Mouse (Mus musculus) kidney, embryonic 16.5 days (tissue): Measurements from ENCODE around the gene Psmb10. TPM values are rescaled to one million over a fixed set of nuclear protein-coding genes. Genes with fewer than 3 reads are reported as not detected.
"Not testable (repeated sequence)": the region's sequence is repeated elsewhere in the genome, so short reads cannot be mapped to it uniquely, and the experiment has no call there.

Experiments used
- ATAC-seq: fragments of 200-750 bp; cut with Nextera tagmentation; 2 replicates; pipeline ENCODE4 v1.8.0; 2017; ENCODE audit warnings: moderate TSS enrichment; ENCODE audit not compliant: low FRiP score, low TSS enrichment
- H3K27ac ChIP-seq: fragments of 300-500 bp; sonication (generic); 2 replicates; pipeline ENCODE4 v1.5.1; 2014; ENCODE audit warnings: low read length
- H3K27me3 ChIP-seq: fragments of 300-500 bp; sonication (generic); 2 replicates; pipeline ENCODE4 v1.6.1; 2014; ENCODE audit warnings: low read length, control low read depth, mixed read lengths; ENCODE audit not compliant: insufficient read depth
- H3K36me3 ChIP-seq: fragments of 300-500 bp; sonication (generic); 2 replicates; pipeline ENCODE4 v1.6.1; 2014; ENCODE audit warnings: low read length, control low read depth, mixed read lengths; ENCODE audit not compliant: insufficient read depth
- H3K4me1 ChIP-seq: fragments of 300-500 bp; sonication (generic); 2 replicates; pipeline ENCODE4 v1.6.1; 2014; ENCODE audit warnings: low read length, control low read depth, mixed read lengths; ENCODE audit not compliant: insufficient read depth
- H3K4me2 ChIP-seq: fragments of 300-500 bp; sonication (generic); replicated peaks from 2 replicates; pipeline ENCODE4 v1.6.1; 2014; ENCODE audit warnings: low read depth, low read length
- H3K4me3 ChIP-seq: fragments of 300-500 bp; sonication (generic); 2 replicates; pipeline ENCODE4 v1.5.1; 2014; ENCODE audit warnings: mild to moderate bottlenecking, low read length
- H3K9ac ChIP-seq: fragments of 300-500 bp; sonication (generic); replicated peaks from 2 replicates; pipeline ENCODE4 v1.6.1; 2014; ENCODE audit warnings: low read length
- H3K9me3 ChIP-seq: fragments of 300-500 bp; sonication (generic); 2 replicates; pipeline ENCODE4 v1.6.1; 2016; ENCODE audit warnings: low read length, control low read depth
- WGBS: fragments of 180-500 bp; shearing (Covaris S2); extraction: QIAGEN DNeasy Blood & Tissue Kit; methylation state at CpG from one replicate; pipeline ENCODE4 v1.1.7; 2014; 5-methylcytosine and 5-hydroxymethylcytosine counted together
- polyA plus RNA-seq: library from polyadenylated mRNA; unstranded; fragments of >200 nt; fragmentation: Nextera tagmentation; extraction: Ambion mirVana; gene quantifications from 2 replicates; pipeline ENCODE4 v1.2.1, GENCODE M21; 2015

Psmb10 gene
- polyA plus RNA-seq, result 33.3 and 46.5 TPM in 2 replicates

- peaks cover 15% of the 10 kb centered on the region for H3K4me1 ChIP-seq
- 15% methylated on average over 4 of the region's 4 CpGs for WGBS
- peak within 1 kb of the TSS; percentile 89 for H3K27ac ChIP-seq
- peak within 1 kb of the TSS; percentile 67 for H3K4me3 ChIP-seq
- H3K4me2 ChIP-seq, result peak within 1 kb of the TSS; percentile 95
- peak within 1 kb of the TSS; percentile 82 for H3K9ac ChIP-seq
- no peaks in the 10 kb centered on the region for H3K27me3 ChIP-seq
- no peaks in the 10 kb centered on the region for H3K9me3 ChIP-seq
- no peak for ATAC-seq
- peaks cover 10% of the 10 kb centered on the region; the same call in 1 of the 2 replicates for H3K36me3 ChIP-seq
Observed at GRCm38 (mm10) chr8:105938306-105938669, at the start of gene Psmb10. Gene Psmb10 (minus strand): TSS chr8:105938444.

DNA sequence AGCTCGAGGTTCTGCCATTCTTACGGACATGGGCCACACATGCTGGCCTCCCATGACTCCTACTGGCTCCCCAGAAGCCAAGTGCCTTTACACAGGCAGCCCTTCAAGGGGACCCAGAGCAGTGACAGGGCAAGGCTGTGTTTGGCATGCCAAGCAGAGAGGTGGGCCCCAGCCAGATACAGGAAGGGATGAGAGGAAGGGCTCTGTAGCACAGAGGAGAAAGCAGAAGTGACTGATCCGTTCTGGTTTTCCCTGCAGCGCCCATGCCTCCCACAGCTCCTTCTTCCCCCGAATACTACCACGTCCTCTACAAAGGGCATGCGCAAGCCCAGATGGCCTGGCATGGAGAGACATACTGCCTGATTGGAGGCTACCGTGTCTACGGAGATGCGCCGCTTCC lies 45.2 kb upstream of the Psmb10 start:
- H3K4me1 ChIP-seq, H3K4me3 ChIP-seq, ATAC-seq, H3K27me3 ChIP-seq, H3K27ac ChIP-seq, H3K9me3 ChIP-seq, H3K4me2 ChIP-seq, H3K36me3 ChIP-seq, H3K9ac ChIP-seq: not testable (repeated sequence)
- WGBS, result 83% methylated on average over 11 of the region's 11 CpGs

GRCm38 (mm10) chr8:105981146-105981545 lies 42.9 kb upstream of the Psmb10 start:
- H3K36me3 ChIP-seq, result no peaks in the 10 kb centered on the region

DNA sequence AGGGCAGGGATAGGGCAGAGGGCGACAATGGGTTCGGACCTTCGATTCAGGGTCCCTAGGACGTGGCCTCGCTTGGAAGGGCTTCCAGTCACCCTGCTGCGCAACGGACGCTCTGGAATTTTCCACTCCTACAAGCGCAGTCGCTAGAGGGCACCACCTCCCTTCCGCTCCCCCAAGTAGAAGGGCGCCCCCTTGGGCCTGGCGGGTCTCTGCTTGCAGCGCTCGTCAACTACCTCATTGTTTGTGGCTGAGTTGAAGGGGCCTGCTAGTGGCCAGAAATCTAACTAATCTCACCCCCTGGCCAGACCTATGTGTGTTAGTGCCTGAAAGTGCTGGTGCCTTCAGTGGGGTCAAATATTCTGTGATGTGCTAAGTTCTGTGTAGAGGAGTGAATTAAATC lies 41.1 kb upstream of the Psmb10 start, which contains the start of gene Dpep3:
Dpep3 (minus strand) TSS at position 105 of the 400 bp plus-strand sequence.
- no peaks in the 10 kb centered on the region for H3K4me1 ChIP-seq
- H3K4me3 ChIP-seq, result no peak within 1 kb of the TSS
- no peak for ATAC-seq
- no peak within 1 kb of the TSS for H3K4me2 ChIP-seq
- H3K9me3 ChIP-seq, result no peaks in the 10 kb centered on the region
- WGBS, result 93% methylated on average over 15 of the region's 15 CpGs
- H3K27me3 ChIP-seq, result no peaks in the 10 kb centered on the region
- no peak within 1 kb of the TSS for H3K9ac ChIP-seq
- no peaks in the 10 kb centered on the region for H3K36me3 ChIP-seq
- H3K27ac ChIP-seq, result no peak within 1 kb of the TSS

More at GRCm38 (mm10) chr8:105981146-105981545, 42.9 kb upstream of the Psmb10 start:
- Histone ChIP-seq H3K4me2 (no peak overlapping the region), H3K9ac (no peak overlapping the region), H3K27ac (no peak overlapping the region), H3K27me3 (no peaks in the 10 kb centered on the region), H3K4me1 (no peaks in the 10 kb centered on the region), H3K9me3 (no peaks in the 10 kb centered on the region), H3K4me3 (no peak overlapping the region)
- no peak for ATAC-seq
- 93% methylated on average over 1 of the region's 1 CpGs for WGBS

DNA sequence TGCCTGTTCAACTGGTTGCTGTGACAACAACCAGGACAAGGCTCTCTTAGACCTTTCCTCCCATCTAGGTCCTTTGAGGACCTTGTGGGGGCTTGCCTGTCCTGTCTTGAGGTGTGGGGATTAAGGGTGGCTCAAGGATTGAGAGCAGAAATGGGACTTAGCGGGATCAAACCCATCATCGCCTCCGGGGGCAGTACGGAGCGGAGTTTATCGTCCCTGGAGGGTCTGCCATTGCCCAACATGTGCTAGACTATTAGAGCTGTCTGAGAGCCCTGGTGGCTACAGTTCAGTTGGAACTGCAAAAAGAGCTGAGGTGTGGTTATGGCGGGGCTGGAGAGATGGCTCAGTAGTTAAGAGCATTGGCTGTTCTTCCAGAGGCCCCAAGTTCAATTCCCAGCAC lies 37.1 kb upstream of the Psmb10 start:
- Histone ChIP-seq H3K9me3 (no peaks in the 10 kb centered on the region), H3K4me2 (no peak overlapping the region), H3K27ac (no peak overlapping the region), H3K4me3 (no peak overlapping the region), H3K27me3 (no peaks in the 10 kb centered on the region), H3K9ac (no peak overlapping the region), H3K36me3 (no peaks in the 10 kb centered on the region), H3K4me1 (no peaks in the 10 kb centered on the region)
- no peak for ATAC-seq
- 63% methylated on average over 7 of the region's 7 CpGs for WGBS

- Histone ChIP-seq H3K4me2 (no peak overlapping the region), H3K27ac (no peak overlapping the region), H3K9ac (no peak overlapping the region), H3K36me3 (no peaks in the 10 kb centered on the region), H3K4me1 (peaks cover 10% of the 10 kb centered on the region), H3K9me3 (no peaks in the 10 kb centered on the region), H3K27me3 (no peaks in the 10 kb centered on the region), H3K4me3 (no peak overlapping the region)
- ATAC-seq, result no peak
- 72% methylated on average over 8 of the region's 8 CpGs for WGBS
Observed at GRCm38 (mm10) chr8:105971019-105971720, 32.9 kb upstream of the Psmb10 start.

- no peak overlapping the region for H3K27ac ChIP-seq
- no peak overlapping the region for H3K9ac ChIP-seq
- 82% methylated on average over 1 of the region's 1 CpGs for WGBS
- no peaks in the 10 kb centered on the region for H3K9me3 ChIP-seq
- H3K27me3 ChIP-seq, result no peaks in the 10 kb centered on the region
- no peak overlapping the region for H3K4me3 ChIP-seq
- H3K4me2 ChIP-seq, result no peak overlapping the region
- H3K4me1 ChIP-seq, result peaks cover 22% of the 10 kb centered on the region
- no peaks in the 10 kb centered on the region for H3K36me3 ChIP-seq
- ATAC-seq, result no peak
Observed at GRCm38 (mm10) chr8:105969367-105969766, 31.1 kb upstream of the Psmb10 start.

DNA sequence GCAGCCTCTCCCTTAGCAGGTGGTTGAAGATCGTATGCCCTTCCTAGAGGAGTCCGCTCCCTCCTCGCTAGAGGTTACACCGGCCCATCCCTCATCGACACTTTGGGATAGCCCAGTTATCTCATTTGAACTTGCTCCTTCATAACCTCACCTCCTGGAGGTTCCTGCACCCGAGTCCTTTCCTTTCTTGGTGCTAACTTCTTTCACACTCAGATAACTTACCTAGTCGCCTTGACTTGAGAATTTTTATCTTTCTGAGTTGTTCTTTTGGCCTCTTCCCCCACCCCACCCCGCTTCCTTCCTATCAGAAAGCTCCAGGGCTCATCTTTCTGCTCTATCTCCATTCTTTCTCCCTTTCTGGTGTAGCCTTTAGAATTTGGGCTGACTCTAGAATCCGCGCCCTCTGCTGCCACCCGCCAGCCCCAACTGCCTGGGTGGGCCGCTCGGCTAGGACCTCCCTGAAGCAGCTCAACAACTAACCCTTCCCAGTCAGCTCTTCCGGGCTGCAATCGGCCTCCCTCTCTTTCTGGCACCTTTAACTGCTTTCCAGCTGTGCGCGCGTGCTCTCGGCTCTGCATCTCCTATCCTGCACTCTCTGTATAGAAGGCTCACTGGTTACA lies 28.6 kb upstream of the Psmb10 start:
- no peaks in the 10 kb centered on the region for H3K9me3 ChIP-seq
- H3K4me1 ChIP-seq, result peaks cover 32% of the 10 kb centered on the region
- peak; percentile 44 for ATAC-seq
- peak overlapping the region; percentile 86; the same call in 1 of the 2 replicates for H3K9ac ChIP-seq
- peak overlapping the region; percentile 60; the same call in 1 of the 2 replicates for H3K27ac ChIP-seq
- no peaks in the 10 kb centered on the region for H3K36me3 ChIP-seq
- H3K4me3 ChIP-seq, result peak overlapping the region; percentile 77
- 6% methylated on average over 19 of the region's 19 CpGs for WGBS
- no peaks in the 10 kb centered on the region for H3K27me3 ChIP-seq
- H3K4me2 ChIP-seq, result peak overlapping the region; percentile 70

DNA sequence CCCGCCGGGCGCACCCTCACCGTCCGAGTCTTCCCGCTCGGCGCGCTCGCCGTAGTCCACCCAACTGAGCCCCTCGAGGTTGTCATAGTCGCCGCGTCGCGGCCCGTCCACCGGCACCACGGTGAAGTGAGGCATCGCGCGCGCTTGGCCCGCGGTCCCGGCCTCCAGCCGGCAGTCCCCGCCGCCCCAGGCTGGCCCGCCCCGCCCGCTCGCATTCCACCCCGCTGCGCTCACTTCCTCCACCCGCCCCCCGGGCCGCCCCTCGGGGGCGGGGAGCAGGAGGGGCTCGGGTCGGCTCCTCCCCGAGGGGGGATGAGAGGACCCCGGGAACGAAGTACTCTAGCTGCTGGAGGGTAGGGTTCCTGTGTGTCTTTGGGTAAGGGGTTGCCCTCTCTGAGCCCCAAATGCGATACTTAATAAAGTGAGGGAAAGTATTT lies 27.7 kb upstream of the Psmb10 start, which contains the start of gene Slc12a4:
Slc12a4 (minus strand) TSS at position 193 of the 437 bp plus-strand sequence.
- H3K9ac ChIP-seq, result peak within 1 kb of the TSS; percentile 86
- ATAC-seq, result peak; percentile 91

More for the DNA sequence above, 27.7 kb upstream of the Psmb10 start, which contains the start of gene Slc12a4:
- H3K9me3 ChIP-seq, result no peaks in the 10 kb centered on the region
- 0% methylated on average over 41 of the region's 47 CpGs for WGBS
- no peaks in the 10 kb centered on the region for H3K36me3 ChIP-seq
- no peaks in the 10 kb centered on the region for H3K27me3 ChIP-seq
- H3K4me1 ChIP-seq, result peaks cover 32% of the 10 kb centered on the region
- H3K4me3 ChIP-seq, result peak within 1 kb of the TSS; percentile 77
- H3K27ac ChIP-seq, result peak within 1 kb of the TSS; percentile 91
- peak within 1 kb of the TSS; percentile 70 for H3K4me2 ChIP-seq
